Mouse (Mus musculus): ENCODE data around the gene Emc7. TPM values are rescaled to one million over a fixed set of nuclear protein-coding genes. Genes with fewer than 3 reads are reported as not detected.
"Not testable (repeated sequence)": the region's sequence is repeated elsewhere in the genome, so short reads cannot be mapped to it uniquely, and the experiment has no call there.

Gene Emc7
- total RNA-seq (2017), result 9.8 and 9.9 TPM in 2 replicates

DNA sequence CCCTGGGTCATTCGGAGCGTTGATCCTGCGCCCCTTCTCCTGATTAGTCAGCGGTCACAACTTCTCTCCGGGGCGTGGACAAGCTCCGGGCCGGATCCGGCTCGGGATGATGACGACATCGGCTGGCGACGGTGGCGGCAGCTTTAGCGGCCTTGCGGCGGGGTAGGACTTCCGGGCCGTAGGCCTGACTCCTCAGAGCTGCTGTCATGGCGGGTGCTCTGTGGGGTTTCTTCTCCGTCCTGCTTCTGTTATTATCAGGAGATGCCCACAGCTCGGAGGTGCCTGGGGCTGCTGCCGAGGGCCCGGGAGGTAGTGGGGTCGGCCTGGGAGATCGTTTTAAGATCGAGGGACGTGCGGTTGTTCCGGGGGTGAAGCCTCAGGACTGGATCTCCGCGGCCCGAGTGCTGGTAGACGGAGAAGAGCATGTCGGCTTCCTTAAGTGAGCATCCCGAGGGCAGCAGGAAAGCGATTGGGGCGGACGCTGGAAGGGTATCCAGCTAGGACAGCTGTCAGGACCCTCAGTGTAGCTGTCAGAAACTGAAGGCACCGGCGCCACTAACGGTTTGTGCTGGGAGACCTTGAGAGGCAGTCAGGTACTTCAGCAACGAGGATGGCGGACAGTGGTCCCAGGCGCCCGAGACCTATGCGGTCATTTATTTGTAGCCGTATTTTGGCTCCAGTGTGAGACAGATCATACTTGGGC, at the start of gene Emc7:
Emc7 (plus strand) TSS at position 136 of the 703 bp plus-strand sequence.
- peak; percentile 98 to 99 for ATAC-seq (replicated peaks in 1 of 2; ENCODE audit: insufficient read depth in 1 of 2, low FRiP score in 2 of 2, low TSS enrichment in 1 of 2, low read depth in 1 of 2, poor library complexity in 2 of 2, severe bottlenecking in 2 of 2)

DNA sequence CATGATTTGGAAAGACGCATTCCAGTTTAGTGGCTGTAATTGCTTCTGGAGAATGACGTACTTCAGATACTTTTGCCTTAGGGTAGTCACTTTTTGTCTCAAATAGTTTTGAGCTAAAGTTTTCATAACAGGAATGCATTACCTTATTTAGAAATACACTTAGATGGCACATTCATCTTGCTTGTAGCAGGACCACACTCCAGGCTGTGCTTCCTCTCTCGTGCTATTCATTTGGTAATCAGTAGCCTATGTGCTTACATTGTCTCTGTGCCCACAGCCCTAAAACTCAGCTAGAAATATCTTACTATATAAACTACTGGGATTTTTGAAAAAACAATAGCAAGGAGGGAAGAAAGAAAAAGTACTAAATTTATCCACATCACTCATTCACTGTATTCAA, 47.8 kb upstream of the Emc7 start:
- no peak for ATAC-seq (replicated peaks in 1 of 2; ENCODE audit: insufficient read depth in 1 of 2, low FRiP score in 2 of 2, low TSS enrichment in 1 of 2, low read depth in 1 of 2, poor library complexity in 2 of 2, severe bottlenecking in 2 of 2)

- no peak for ATAC-seq (replicated peaks in 1 of 2; ENCODE audit: insufficient read depth in 1 of 2, low FRiP score in 2 of 2, low TSS enrichment in 1 of 2, low read depth in 1 of 2, poor library complexity in 2 of 2, severe bottlenecking in 2 of 2)
Observed at GRCm38 (mm10) chr2:112425308-112425707, 29.5 kb upstream of the Emc7 start.

- ATAC-seq (replicated peaks in 1 of 2; ENCODE audit: insufficient read depth in 1 of 2, low FRiP score in 2 of 2, low TSS enrichment in 1 of 2, low read depth in 1 of 2, poor library complexity in 2 of 2, severe bottlenecking in 2 of 2), result not testable (repeated sequence)
Observed at GRCm38 (mm10) chr2:112428534-112428933, 26.3 kb upstream of the Emc7 start.

DNA sequence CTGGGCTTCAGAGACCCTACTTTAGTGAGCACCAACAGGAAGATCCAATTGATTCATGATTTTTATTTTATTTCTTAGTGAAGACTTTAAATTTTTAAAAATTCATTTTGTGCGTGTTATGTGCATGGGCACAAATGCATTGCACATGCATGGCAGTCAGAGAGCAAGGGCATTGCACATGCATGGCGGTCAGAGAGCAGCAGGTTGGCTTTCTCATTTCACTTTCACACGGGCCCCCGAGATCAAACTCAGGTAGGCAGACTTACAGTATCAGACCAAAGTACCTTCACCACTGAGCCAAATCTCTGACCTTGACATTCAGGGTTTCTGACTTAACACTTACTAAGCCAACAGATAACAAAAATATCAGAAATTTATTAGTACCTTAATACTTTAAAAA, 25.1 kb upstream of the Emc7 start:
- no peak for ATAC-seq (replicated peaks in 1 of 2; ENCODE audit: insufficient read depth in 1 of 2, low FRiP score in 2 of 2, low TSS enrichment in 1 of 2, low read depth in 1 of 2, poor library complexity in 2 of 2, severe bottlenecking in 2 of 2)

- ATAC-seq (replicated peaks in 1 of 2; ENCODE audit: insufficient read depth in 1 of 2, low FRiP score in 2 of 2, low TSS enrichment in 1 of 2, low read depth in 1 of 2, poor library complexity in 2 of 2, severe bottlenecking in 2 of 2), result no peak
Observed at GRCm38 (mm10) chr2:112430403-112430802, 24.4 kb upstream of the Emc7 start.

DNA sequence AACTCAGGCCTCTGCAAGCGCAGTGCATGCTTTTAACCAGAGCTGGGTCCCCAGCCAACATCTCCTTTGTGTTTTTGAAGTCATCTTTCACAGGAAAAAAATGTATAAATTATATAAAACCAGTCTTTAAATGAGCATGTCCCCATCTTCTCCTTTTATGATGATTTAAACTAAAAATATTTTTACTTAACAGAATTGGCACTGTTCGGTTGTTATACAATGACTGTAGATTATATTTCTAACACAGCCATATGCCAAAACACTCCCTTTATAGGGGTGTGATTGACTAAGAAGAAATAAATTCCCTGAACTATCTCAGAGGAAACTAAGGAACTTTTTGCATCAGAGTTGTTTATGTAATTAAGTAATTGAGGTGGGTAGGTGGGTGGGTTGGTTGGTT, 22.3 kb upstream of the Emc7 start:
- ATAC-seq (replicated peaks in 1 of 2; ENCODE audit: insufficient read depth in 1 of 2, low FRiP score in 2 of 2, low TSS enrichment in 1 of 2, low read depth in 1 of 2, poor library complexity in 2 of 2, severe bottlenecking in 2 of 2), result no peak

DNA sequence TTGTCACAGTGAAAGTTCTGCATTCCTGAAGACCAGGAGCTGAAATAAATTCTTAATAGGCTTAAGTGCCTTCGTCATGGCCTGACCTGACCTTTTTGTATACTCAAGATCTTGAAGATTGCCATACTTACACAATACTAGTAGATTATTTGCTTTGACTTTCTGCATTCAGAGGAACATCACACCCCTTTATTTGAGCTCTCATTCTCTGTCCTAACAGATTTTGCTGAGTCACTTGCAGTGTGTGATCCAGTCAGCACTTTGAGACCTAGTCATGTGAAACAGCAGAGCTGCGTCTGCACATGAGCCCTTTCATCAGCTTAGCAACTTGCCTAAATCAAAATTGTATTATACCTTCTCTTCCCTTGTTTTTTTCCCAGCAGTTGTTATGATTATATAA, 21.4 kb upstream of the Emc7 start:
- ATAC-seq (replicated peaks in 1 of 2; ENCODE audit: insufficient read depth in 1 of 2, low FRiP score in 2 of 2, low TSS enrichment in 1 of 2, low read depth in 1 of 2, poor library complexity in 2 of 2, severe bottlenecking in 2 of 2), result no peak

DNA sequence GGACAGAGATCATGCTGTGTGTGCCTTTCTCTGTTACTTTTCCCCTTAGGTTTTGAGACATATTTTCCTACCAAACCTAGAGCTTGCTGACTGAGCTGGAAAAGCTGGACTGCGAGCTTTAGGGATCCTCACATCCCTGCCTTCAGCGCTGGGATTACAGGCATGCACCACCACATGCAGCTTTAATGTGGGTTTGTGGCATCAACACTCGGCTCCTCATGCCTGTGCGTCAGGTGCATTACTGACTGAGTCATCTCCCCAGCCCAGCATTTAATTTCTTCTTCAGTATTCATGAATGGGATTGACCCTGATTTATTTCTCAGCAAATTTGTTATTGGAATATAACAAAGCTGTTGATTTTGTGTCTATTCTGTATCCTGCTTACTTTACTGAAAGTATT, 18.5 kb upstream of the Emc7 start:
- ATAC-seq (replicated peaks in 1 of 2; ENCODE audit: insufficient read depth in 1 of 2, low FRiP score in 2 of 2, low TSS enrichment in 1 of 2, low read depth in 1 of 2, poor library complexity in 2 of 2, severe bottlenecking in 2 of 2), result no peak

DNA sequence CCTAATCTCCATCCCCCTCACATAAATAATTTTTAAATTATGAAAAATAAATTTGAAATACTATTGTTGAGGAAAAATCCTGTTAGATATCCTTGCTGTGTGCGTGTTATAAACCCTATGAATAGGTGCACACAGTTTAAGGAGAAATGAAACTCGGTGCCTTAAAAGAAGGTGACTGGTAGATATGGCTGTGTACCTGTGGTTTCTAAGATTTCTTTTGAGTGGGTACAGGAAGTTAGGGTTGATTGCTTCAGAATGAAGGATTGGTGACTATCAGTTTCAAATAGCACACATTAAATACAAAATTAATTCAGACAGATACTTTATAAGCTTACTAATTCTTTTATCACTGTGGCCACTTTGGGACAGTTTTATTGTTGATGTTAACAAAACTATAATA, 17.2 kb upstream of the Emc7 start:
- no peak for ATAC-seq (replicated peaks in 1 of 2; ENCODE audit: insufficient read depth in 1 of 2, low FRiP score in 2 of 2, low TSS enrichment in 1 of 2, low read depth in 1 of 2, poor library complexity in 2 of 2, severe bottlenecking in 2 of 2)

DNA sequence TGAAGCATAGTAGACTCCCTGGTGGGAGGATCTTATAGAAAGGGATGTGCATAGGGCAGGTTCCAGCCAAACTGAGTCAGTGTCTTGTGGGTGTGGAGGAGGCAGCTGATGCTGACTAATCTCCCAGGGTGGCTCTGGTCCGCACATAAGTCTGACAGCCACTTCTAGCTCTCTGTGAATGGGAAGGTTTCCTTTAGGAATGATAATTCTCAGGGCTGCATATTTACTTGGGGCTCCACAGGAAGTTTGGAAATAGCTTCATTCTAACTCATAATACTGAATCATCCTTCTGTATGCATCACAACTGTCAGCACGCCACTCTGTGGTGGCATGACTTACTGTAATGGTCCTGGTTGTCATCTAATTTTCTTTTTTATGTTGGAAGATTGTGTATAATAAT, 11.3 kb upstream of the Emc7 start:
- no peak for ATAC-seq (replicated peaks in 1 of 2; ENCODE audit: insufficient read depth in 1 of 2, low FRiP score in 2 of 2, low TSS enrichment in 1 of 2, low read depth in 1 of 2, poor library complexity in 2 of 2, severe bottlenecking in 2 of 2)

DNA sequence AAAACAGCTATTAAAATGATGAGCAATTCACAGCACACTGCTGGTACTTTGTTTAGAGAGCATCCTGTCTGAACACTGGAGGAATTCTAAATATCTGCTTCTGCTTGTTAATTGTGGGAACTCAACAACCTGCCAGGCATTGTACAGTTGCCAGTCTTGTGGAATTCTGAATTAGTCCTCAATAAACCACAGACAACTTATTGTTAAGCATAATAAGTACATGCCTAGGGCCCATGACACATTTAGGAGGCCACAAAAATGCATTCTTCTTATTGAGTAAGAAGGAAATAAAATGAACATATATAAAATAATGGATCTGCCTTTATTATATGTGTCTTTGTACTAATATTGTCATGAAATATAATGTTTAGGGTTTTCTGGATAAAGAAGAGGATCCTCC, 9.3 kb upstream of the Emc7 start:
- no peak for ATAC-seq (replicated peaks in 1 of 2; ENCODE audit: insufficient read depth in 1 of 2, low FRiP score in 2 of 2, low TSS enrichment in 1 of 2, low read depth in 1 of 2, poor library complexity in 2 of 2, severe bottlenecking in 2 of 2)

DNA sequence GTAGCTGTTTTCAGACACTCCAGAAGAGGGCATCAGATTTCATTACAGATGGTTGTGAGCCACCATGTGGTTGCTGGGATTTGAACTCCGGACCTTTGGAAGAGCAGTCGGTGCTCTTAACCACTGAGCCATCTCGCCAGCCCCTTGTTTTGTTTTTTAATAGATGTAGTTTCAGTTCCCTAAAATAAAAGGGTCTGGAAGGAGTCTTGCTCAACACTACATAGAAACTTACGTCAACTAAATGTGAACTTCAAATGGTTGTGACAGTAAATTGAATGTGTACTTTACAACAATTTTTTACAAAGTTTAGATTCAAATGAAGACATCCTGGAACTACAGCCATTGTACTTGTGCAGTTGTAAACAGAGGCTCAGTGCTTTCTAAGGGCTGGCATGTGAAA, 6.8 kb upstream of the Emc7 start:
- peak in 1 of 2 experiments; percentile 30; a peak in 1 of 4 replicates for ATAC-seq (replicated peaks in 1 of 2; ENCODE audit: insufficient read depth in 1 of 2, low FRiP score in 2 of 2, low TSS enrichment in 1 of 2, low read depth in 1 of 2, poor library complexity in 2 of 2, severe bottlenecking in 2 of 2)

GRCm38 (mm10) chr2:112448510-112449059, 6.2 kb upstream of the Emc7 start:
- no peak for ATAC-seq (replicated peaks in 1 of 2; ENCODE audit: insufficient read depth in 1 of 2, low FRiP score in 2 of 2, low TSS enrichment in 1 of 2, low read depth in 1 of 2, poor library complexity in 2 of 2, severe bottlenecking in 2 of 2)

DNA sequence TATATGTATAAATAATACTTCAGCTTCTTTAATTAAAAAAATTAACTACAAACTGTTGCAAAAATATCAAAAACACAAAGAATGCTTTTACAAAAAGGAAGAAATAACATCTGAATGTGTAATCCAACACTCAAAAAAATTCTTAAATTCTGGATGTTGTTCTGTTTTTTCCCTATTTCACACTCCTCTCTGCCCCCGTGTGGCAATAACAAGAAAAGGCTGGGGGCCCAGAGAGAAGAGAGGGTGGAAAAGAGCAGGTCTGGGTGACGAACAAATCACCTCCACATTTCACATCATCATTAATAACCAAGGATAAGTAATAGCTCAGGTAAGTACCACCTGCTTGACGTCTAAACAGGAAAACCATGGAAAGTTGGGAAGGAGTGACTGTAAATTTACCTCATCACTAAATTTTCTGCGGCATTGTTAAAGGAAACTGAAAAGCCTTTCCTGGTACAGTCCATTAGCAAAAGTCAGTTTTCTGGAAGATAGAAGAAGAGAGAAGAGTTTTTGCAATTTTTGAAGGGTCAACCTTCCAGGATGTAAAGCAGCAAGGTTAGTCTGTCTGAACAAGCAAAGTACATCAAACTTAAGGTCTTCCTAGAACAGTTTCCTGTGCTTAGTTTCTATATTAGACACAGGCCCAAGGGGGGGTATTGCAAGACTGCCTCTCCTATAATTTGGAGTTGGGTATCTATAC, 5.0 kb upstream of the Emc7 start:
- peak; percentile 58 to 71 for ATAC-seq (replicated peaks in 1 of 2; ENCODE audit: insufficient read depth in 1 of 2, low FRiP score in 2 of 2, low TSS enrichment in 1 of 2, low read depth in 1 of 2, poor library complexity in 2 of 2, severe bottlenecking in 2 of 2)

DNA sequence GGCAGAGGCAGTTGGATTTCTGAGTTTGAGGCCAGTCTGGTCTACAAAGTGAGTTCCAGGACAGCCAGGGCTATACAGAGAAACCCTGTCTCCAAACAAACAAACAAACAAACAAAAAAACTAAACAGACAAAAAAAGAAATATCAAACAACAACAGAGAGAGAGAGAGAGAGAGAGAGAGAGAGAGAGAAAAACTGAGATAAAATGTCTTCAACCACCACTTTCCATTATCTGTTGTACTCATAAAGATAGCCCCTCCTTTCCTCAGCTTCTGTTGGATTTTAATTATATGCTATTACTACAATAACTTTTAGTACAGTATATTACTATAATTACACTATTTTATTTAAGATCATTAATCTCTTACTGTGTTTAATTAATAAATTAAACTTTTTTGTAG, 2.3 kb upstream of the Emc7 start:
- ATAC-seq (replicated peaks in 1 of 2; ENCODE audit: insufficient read depth in 1 of 2, low FRiP score in 2 of 2, low TSS enrichment in 1 of 2, low read depth in 1 of 2, poor library complexity in 2 of 2, severe bottlenecking in 2 of 2), result not testable (repeated sequence)

DNA sequence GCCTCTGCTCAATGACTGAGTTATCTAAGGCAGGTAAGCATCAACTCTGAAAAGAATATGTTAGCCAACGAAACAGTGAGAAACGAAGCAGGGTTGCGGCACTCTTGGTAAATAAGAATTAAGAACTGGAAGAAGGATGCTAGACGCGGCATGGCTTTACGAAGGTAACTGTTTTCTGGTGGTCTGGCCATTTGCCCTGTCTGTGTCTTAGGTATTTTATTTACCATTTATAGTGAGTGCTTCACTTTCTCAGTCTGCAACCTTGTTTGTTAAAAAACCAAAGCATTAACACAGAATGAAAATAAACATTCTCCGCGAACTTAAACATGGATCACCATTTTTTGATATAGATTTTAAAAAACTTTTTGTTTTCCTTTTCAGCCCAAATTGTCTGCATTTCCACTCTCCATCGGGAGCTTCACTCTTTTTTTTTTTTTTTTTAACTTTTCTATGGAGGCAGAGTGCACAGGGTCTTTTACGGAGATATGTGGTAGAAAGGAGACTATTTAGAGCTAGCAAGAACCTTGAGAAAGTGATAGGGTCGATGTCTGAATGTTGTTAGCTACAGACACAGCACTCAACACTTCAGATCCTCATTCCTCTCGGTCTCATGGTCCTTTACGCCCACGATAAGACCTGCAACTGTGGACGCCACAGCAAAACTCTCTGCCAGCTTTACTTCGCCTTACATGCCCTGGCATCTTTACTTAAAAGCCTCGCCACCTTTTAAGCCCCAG, 504 bp upstream of the Emc7 start:
- ATAC-seq (replicated peaks in 1 of 2; ENCODE audit: insufficient read depth in 1 of 2, low FRiP score in 2 of 2, low TSS enrichment in 1 of 2, low read depth in 1 of 2, poor library complexity in 2 of 2, severe bottlenecking in 2 of 2), result peak in 1 of 2 experiments; percentile 26; a peak in 1 of 4 replicates

- ATAC-seq (replicated peaks in 1 of 2; ENCODE audit: insufficient read depth in 1 of 2, low FRiP score in 2 of 2, low TSS enrichment in 1 of 2, low read depth in 1 of 2, poor library complexity in 2 of 2, severe bottlenecking in 2 of 2), result no peak
Observed at GRCm38 (mm10) chr2:112460557-112460956, 5.8 kb downstream of the Emc7 start.

All from hematopoietic stem cell, adult 5-6 weeks (primary cell).